In genomic region chr9:91601740-91602139, GRCm38 (mm10) we compare ENCODE assay signal across 17 mouse cellular contexts.
DNase-seq lines count a peak whose midpoint lies in the region; ATAC-seq and TF ChIP-seq lines count a peak whose summit lies in the region.
"Had no signal": no experiment of that assay in that cellular context is flagged by ENCODE, and none has a peak within 500 bp of the region (broad histone marks: within the 10 kb centered on the region; RNA-seq: fewer than 3 reads in every experiment).

No protein-coding gene starts in this region.

- DNase-seq in forebrain, embryonic 11.5 days (ENCODE audit: low spot score): no peak
- no peak for DNase-seq in forebrain, postnatal 0 days
- DNase-seq in brain, embryonic 14.5 days (ENCODE audit: low read depth): peak; percentile 68
- no peak for DNase-seq in embryonic facial prominence, embryonic 10.5 days (ENCODE audit: low spot score)
- DNase-seq: adrenal gland, adult 2 months; adrenal gland, postnatal 10 days; adrenal gland, postnatal 25 days; cerebellum, adult 11-12 months; cerebellum, adult 2 months; cerebellum, adult 9-10 months; cerebellum, postnatal 10 days; cerebellum, postnatal 25 days had no signal

- no peak overlapping the region for H3K4me2 ChIP-seq in forebrain, embryonic 13.5 days
- no peak overlapping the region for H3K4me2 ChIP-seq in forebrain, embryonic 11.5 days (ENCODE audit: low read depth, low read length, severe bottlenecking)
- no peak overlapping the region for H3K4me2 ChIP-seq in forebrain, embryonic 16.5 days (ENCODE audit: low read length)
- H3K4me2 ChIP-seq in forebrain, postnatal 0 days (ENCODE audit: low read depth): no peak overlapping the region
- H3K4me2 ChIP-seq: embryonic facial prominence, embryonic 13.5 days; embryonic facial prominence, embryonic 15.5 days had no signal

- ATAC-seq in forebrain, embryonic 13.5 days: peak; percentile 87; the same call in 1 of the 2 replicates
- ATAC-seq in forebrain, embryonic 11.5 days (replicated peaks; ENCODE audit: low FRiP score): no peak
- peak; percentile 72 for ATAC-seq in forebrain, embryonic 16.5 days
- ATAC-seq in forebrain, postnatal 0 days: no peak

- H3K9ac ChIP-seq in forebrain, embryonic 13.5 days: no peak overlapping the region
- H3K9ac ChIP-seq in forebrain, embryonic 11.5 days (ENCODE audit: low read length): no peak overlapping the region
- no peak overlapping the region for H3K9ac ChIP-seq in forebrain, embryonic 16.5 days (replicated peaks; ENCODE audit: low read depth, low read length)
- no peak overlapping the region for H3K9ac ChIP-seq in forebrain, postnatal 0 days
- H3K9ac ChIP-seq: embryonic facial prominence, embryonic 13.5 days; embryonic facial prominence, embryonic 15.5 days had no signal

- no peaks in the 10 kb centered on the region for H3K36me3 ChIP-seq in forebrain, embryonic 13.5 days (ENCODE audit: poor library complexity, severe bottlenecking)
- no peaks in the 10 kb centered on the region for H3K36me3 ChIP-seq in forebrain, embryonic 11.5 days (ENCODE audit: control insufficient read depth, insufficient read depth, low read length)
- H3K36me3 ChIP-seq in forebrain, embryonic 16.5 days (ENCODE audit: control insufficient read depth, insufficient read depth): no peaks in the 10 kb centered on the region
- no peaks in the 10 kb centered on the region for H3K36me3 ChIP-seq in forebrain, postnatal 0 days (ENCODE audit: insufficient read depth)
- H3K36me3 ChIP-seq in embryonic facial prominence, embryonic 10.5 days (replicated peaks): no peaks in the 10 kb centered on the region
- H3K36me3 ChIP-seq: embryonic facial prominence, embryonic 13.5 days; embryonic facial prominence, embryonic 15.5 days had no signal

- WGBS in forebrain, embryonic 13.5 days: 56% methylated on average over 6 of the region's 6 CpGs
- 75% methylated on average over 6 of the region's 6 CpGs for WGBS in forebrain, embryonic 11.5 days
- 44% methylated on average over 6 of the region's 6 CpGs for WGBS in forebrain, embryonic 16.5 days
- 39% methylated on average over 6 of the region's 6 CpGs for WGBS in forebrain, postnatal 0 days
- whole genome bisulfite sequencing in embryonic facial prominence, embryonic 10.5 days: 77% methylated on average over 6 of the region's 6 CpGs

- no peak for TF ChIP-seq POLR2A in brain, embryonic 14.5 days (IDR thresholded peaks at IDR 0.05; ENCODE audit: borderline replicate concordance, extremely low read depth, insufficient read depth, insufficient read length, poor library complexity, severe bottlenecking)

- no peaks in the 10 kb centered on the region for H3K4me1 ChIP-seq in forebrain, embryonic 13.5 days
- H3K4me1 ChIP-seq in forebrain, embryonic 11.5 days (replicated peaks; ENCODE audit: control insufficient read depth, insufficient read depth, low read length): no peaks in the 10 kb centered on the region
- H3K4me1 ChIP-seq in forebrain, embryonic 16.5 days (replicated peaks; ENCODE audit: control insufficient read depth, insufficient read depth, low read length): no peaks in the 10 kb centered on the region
- H3K4me1 ChIP-seq in forebrain, postnatal 0 days (ENCODE audit: insufficient read depth): no peaks in the 10 kb centered on the region
- no peaks in the 10 kb centered on the region for H3K4me1 ChIP-seq in embryonic facial prominence, embryonic 10.5 days
- H3K4me1 ChIP-seq: embryonic facial prominence, embryonic 13.5 days; embryonic facial prominence, embryonic 15.5 days had no signal

- no peaks in the 10 kb centered on the region for H3K9me3 ChIP-seq in forebrain, embryonic 13.5 days (replicated peaks)
- no peaks in the 10 kb centered on the region for H3K9me3 ChIP-seq in forebrain, embryonic 11.5 days (ENCODE audit: control insufficient read depth, low read length)
- no peaks in the 10 kb centered on the region; the same call in 1 of the 2 replicates for H3K9me3 ChIP-seq in forebrain, embryonic 16.5 days (ENCODE audit: control insufficient read depth, low read length)
- H3K9me3 ChIP-seq in forebrain, postnatal 0 days (ENCODE audit: low read length): no peaks in the 10 kb centered on the region
- no peaks in the 10 kb centered on the region for H3K9me3 ChIP-seq in embryonic facial prominence, embryonic 10.5 days
- H3K9me3 ChIP-seq: embryonic facial prominence, embryonic 13.5 days; embryonic facial prominence, embryonic 15.5 days had no signal

- H3K27ac ChIP-seq in forebrain, embryonic 13.5 days: no peak overlapping the region
- H3K27ac ChIP-seq in forebrain, embryonic 11.5 days (ENCODE audit: low read depth, low read length): no peak overlapping the region
- no peak overlapping the region for H3K27ac ChIP-seq in forebrain, embryonic 16.5 days (ENCODE audit: low read length)
- no peak overlapping the region for H3K27ac ChIP-seq in forebrain, postnatal 0 days (ENCODE audit: low read depth, low read length)
- H3K27ac ChIP-seq in embryonic facial prominence, embryonic 10.5 days (replicated peaks): no peak overlapping the region
- H3K27ac ChIP-seq: embryonic facial prominence, embryonic 13.5 days; embryonic facial prominence, embryonic 15.5 days had no signal

- TF ChIP-seq CTCF in forebrain, postnatal 0 days (IDR thresholded peaks at IDR 0.05; ENCODE audit: low read depth): no peak
- TF ChIP-seq CTCF in brain, embryonic 14.5 days (IDR thresholded peaks at IDR 0.05; ENCODE audit: borderline replicate concordance, extremely low read depth, insufficient read depth, insufficient read length): no peak

- H3K4me3 ChIP-seq in forebrain, embryonic 13.5 days: no peak overlapping the region
- no peak overlapping the region for H3K4me3 ChIP-seq in forebrain, embryonic 11.5 days (ENCODE audit: low read depth, low read length)
- no peak overlapping the region for H3K4me3 ChIP-seq in forebrain, embryonic 16.5 days (replicated peaks; ENCODE audit: low read length)
- H3K4me3 ChIP-seq in forebrain, postnatal 0 days (ENCODE audit: low read depth, low read length): no peak overlapping the region
- H3K4me3 ChIP-seq in embryonic facial prominence, embryonic 10.5 days: no peak overlapping the region
- H3K4me3 ChIP-seq: embryonic facial prominence, embryonic 13.5 days; embryonic facial prominence, embryonic 15.5 days; erythroblast, embryonic 14.5 days had no signal

- H3K27me3 ChIP-seq in forebrain, embryonic 13.5 days: no peaks in the 10 kb centered on the region
- no peaks in the 10 kb centered on the region for H3K27me3 ChIP-seq in forebrain, embryonic 11.5 days (ENCODE audit: control insufficient read depth, insufficient read depth, low read length)
- H3K27me3 ChIP-seq in forebrain, embryonic 16.5 days (replicated peaks; ENCODE audit: control insufficient read depth, insufficient read depth, low read length): no peaks in the 10 kb centered on the region
- no peaks in the 10 kb centered on the region for H3K27me3 ChIP-seq in forebrain, postnatal 0 days (ENCODE audit: insufficient read depth, low read length)
- no peaks in the 10 kb centered on the region for H3K27me3 ChIP-seq in embryonic facial prominence, embryonic 10.5 days (replicated peaks; ENCODE audit: low read depth, poor library complexity, severe bottlenecking)
- H3K27me3 ChIP-seq: embryonic facial prominence, embryonic 13.5 days; embryonic facial prominence, embryonic 15.5 days had no signal

Comparison
In these comparisons a context has a peak if more than half of its experiments do, and no peak if none do; other contexts are left out.
1. ATAC-seq: peak in forebrain, embryonic 13.5 days (single experiment) and forebrain, embryonic 16.5 days (single experiment); none in forebrain, embryonic 11.5 days (single experiment) and forebrain, postnatal 0 days (single experiment).